Mouse (Mus musculus): ENCODE measurements at regions not wholly inside any gene's neighbourhood (a gene's known extent, or its start where the extent isn't known, plus 50 kb on each side); places are given as distances from the start of the nearest gene placed in this dataset.

DNA sequence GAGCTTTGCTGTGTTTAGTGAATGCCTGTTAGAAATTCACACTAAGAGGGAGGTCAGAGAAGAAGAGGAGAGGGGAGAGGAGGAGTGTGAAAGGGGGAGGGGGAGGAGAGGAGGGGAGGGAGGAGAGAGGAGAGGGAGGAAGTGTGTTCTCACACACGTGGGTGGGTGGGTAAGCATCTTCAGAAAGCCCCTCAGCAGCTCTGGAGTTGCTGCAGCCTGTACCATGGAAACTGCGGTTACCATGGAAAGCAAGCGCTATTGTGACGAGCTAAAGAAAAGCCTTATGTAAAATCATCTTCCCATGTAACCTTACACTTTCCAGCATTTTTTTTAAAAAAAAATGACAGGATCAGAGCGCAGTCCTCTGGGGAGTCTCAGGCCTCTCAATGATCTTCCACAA lies 441.8 kb downstream of the Rwdd3 start:
- no peak for TF ChIP-seq FLI1 (IDR thresholded peaks at IDR 0.05; ENCODE audit: low read length)
- no peak for TF ChIP-seq GATA1 (IDR thresholded peaks at IDR 0.05; ENCODE audit: borderline replicate concordance, low read length)
- no peaks in the 10 kb centered on the region for H3K27me3 ChIP-seq (replicated peaks)
- H3K36me3 ChIP-seq (replicated peaks; ENCODE audit: low read length) = no peaks in the 10 kb centered on the region
- H3K4me1 ChIP-seq = no peaks in the 10 kb centered on the region
- H3K9me3 ChIP-seq = peaks cover 27% of the 10 kb centered on the region
- no peak overlapping the region for H3K4me3 ChIP-seq (replicated peaks)

DNA sequence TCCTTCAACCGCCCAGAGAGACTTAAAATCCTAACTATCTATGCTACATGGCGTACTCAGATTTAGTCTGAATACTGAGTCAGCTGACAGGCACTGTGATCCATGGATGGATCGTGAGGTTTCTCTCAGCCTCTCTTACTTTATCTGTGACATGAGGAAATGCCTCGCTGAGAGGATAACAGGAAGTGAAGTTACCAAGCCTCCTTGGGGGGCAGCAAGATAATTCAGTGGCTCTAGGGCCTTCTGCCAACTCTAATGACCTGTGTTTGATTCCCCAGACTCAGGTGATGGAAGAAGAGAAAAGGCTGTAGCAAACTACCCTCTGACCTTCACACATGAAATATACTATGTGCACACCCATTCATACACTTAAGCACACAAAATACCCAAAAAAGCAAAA lies 486.3 kb downstream of the Rwdd3 start:
- Histone ChIP-seq H3K36me3 (replicated peaks; ENCODE audit: low read length) (no peaks in the 10 kb centered on the region), H3K4me1 (no peaks in the 10 kb centered on the region), H3K4me3 (replicated peaks) (no peak overlapping the region), H3K9me3 (peaks cover 12% of the 10 kb centered on the region; the same call in 1 of the 2 replicates), H3K27me3 (replicated peaks) (no peaks in the 10 kb centered on the region)
- TF ChIP-seq GATA1 (IDR thresholded peaks at IDR 0.05; ENCODE audit: borderline replicate concordance, low read length) = no peak
- TF ChIP-seq FLI1 (IDR thresholded peaks at IDR 0.05; ENCODE audit: low read length) = no peak

DNA sequence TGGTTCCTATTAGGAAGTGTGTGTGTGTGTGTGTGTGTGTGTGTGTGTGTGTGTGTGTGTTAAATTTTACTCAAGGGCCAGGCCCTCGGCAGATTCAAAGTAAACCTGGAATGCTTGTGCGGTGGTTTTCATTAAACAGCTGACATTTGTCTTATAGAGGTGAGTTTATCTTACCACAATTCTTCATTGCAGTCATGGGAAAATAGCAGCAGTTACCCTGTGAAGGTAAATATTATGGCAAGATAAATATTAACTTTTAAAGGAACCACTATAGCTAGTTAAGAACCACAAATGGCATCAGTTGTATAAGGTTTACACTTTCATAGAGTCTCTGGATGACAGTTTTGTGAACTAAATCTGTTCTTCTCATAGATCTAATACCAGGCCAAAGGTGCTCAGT lies 495.6 kb downstream of the Rwdd3 start:
- Histone ChIP-seq H3K4me3 (replicated peaks) (no peak overlapping the region), H3K9me3 (peaks cover 5% of the 10 kb centered on the region; the same call in 1 of the 2 replicates), H3K36me3 (replicated peaks; ENCODE audit: low read length) (no peaks in the 10 kb centered on the region), H3K4me1 (no peaks in the 10 kb centered on the region), H3K27me3 (replicated peaks) (no peaks in the 10 kb centered on the region)
- no peak for TF ChIP-seq FLI1 (IDR thresholded peaks at IDR 0.05; ENCODE audit: low read length)
- no peak for TF ChIP-seq GATA1 (IDR thresholded peaks at IDR 0.05; ENCODE audit: borderline replicate concordance, low read length)

DNA sequence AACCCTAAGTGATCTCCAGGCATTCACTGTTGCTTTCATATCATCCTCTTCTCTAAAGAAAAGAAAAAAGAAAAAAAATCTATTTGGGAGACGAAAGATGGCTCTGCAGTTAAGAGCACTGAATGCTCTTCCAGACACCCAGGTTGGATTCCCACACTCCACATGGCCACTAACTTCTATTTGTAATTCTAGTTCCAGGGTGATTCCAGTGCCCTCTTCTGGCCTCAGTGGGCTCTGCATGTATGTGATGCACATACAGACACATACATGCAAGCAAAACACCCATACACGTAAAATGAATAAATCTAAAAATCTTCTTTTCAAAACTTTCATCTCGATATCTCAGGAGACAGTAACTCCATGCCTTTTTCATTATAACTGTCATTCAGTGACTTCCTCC lies 502.8 kb downstream of the Rwdd3 start:
- Histone ChIP-seq H3K36me3 (replicated peaks; ENCODE audit: low read length) (no peaks in the 10 kb centered on the region), H3K27me3 (replicated peaks) (no peaks in the 10 kb centered on the region), H3K4me3 (replicated peaks) (no peak overlapping the region), H3K9me3 (0 out of 2 replicates have a peak, but pooled peaks cover 2% of the 10 kb centered on the region), H3K4me1 (no peaks in the 10 kb centered on the region)
- TF ChIP-seq GATA1 (IDR thresholded peaks at IDR 0.05; ENCODE audit: borderline replicate concordance, low read length) (no peak), FLI1 (IDR thresholded peaks at IDR 0.05; ENCODE audit: low read length) (no peak)

DNA sequence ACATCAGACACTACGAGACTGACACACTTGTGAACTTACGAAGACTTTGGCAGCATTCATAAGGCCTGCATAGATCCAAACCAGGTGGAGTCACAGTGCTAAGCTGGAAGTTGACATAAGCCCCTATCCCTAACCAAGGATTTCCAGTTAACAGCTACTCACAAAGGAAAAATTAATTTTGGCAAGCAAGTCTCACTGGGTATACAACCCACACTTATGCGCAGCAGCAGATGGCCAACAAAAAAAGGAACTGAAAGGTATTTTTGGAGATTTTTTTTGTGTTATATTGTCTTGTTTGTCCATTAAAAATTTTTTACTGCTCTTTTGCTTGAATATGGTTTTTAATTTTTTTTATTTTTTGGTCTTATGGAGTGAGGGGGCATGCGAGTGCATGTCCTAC lies 509.0 kb downstream of the Rwdd3 start:
- Histone ChIP-seq H3K27me3 (replicated peaks) (no peaks in the 10 kb centered on the region), H3K4me1 (no peaks in the 10 kb centered on the region), H3K9me3 (peaks cover 6% of the 10 kb centered on the region), H3K4me3 (replicated peaks) (no peak overlapping the region), H3K36me3 (replicated peaks; ENCODE audit: low read length) (no peaks in the 10 kb centered on the region)
- no peak for TF ChIP-seq GATA1 (IDR thresholded peaks at IDR 0.05; ENCODE audit: borderline replicate concordance, low read length)

DNA sequence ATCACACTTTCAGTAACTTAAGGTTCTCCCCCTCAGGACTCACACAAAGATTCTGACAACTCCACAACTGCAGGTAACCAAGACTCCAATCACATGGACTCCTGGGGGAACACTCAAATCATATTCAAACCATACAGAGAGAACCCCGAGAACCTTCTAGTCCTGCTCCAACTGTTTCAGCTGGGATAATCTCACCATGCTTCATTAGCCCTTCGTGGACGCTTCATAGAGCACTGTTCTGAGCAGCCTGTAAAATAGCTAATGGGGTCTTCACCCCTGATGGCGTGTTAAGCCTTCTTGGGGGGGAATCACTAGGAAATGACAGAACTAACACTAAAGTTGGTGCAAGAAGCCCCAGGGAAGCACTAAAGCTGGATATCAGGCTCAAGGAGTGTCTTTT lies 510.7 kb downstream of the Rwdd3 start:
- H3K36me3 ChIP-seq (replicated peaks; ENCODE audit: low read length) = no peaks in the 10 kb centered on the region
- TF ChIP-seq GATA1 (IDR thresholded peaks at IDR 0.05; ENCODE audit: borderline replicate concordance, low read length) (no peak), FLI1 (IDR thresholded peaks at IDR 0.05; ENCODE audit: low read length) (no peak)
- H3K27me3 ChIP-seq (replicated peaks) = no peaks in the 10 kb centered on the region
- H3K4me3 ChIP-seq (replicated peaks) = no peak overlapping the region
- H3K4me1 ChIP-seq = no peaks in the 10 kb centered on the region
- H3K9me3 ChIP-seq = peaks cover 6% of the 10 kb centered on the region

DNA sequence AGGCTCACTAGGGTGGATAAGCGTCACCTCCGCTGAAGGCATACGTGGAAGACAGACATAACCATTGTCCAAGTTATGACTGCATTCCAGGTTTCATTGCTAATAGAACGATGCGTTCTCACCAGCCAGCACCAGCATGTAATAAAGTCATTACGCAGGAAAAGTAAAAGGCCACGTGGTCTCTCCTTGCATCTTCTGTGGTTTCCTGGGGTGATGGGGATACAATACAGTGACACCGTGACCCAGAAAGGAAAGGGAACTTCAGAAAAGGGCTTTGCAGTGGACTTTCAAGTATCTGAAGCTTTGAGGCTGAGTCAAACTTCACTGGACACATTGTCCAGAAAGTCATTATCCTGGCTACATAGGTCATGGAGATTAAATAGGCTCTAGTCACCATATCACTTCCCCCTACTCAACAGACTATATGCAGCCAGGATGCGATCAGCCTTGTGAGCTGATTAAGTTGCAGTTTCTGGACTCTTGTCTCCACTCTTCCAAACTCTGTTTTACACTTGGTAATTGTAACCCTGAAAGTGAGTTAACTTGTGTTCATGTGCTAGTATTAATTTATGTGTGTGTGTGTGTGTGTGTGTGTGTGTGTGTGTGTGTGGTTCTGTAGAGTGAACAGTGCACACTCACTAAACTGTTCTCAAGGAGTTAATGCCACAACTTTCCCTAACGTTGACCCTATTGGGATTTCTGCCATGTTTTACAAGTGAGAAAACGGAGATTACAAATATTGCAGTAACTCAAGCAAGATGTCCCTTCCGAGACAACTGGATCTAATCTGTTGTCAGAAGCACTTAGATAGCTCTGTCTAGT lies 522.2 kb downstream of the Rwdd3 start:
- no peak for TF ChIP-seq FLI1 (IDR thresholded peaks at IDR 0.05; ENCODE audit: low read length)
- no peak for TF ChIP-seq GATA1 (IDR thresholded peaks at IDR 0.05; ENCODE audit: borderline replicate concordance, low read length)
- H3K9me3 ChIP-seq = peaks cover 4% of the 10 kb centered on the region; the same call in 1 of the 2 replicates
- H3K36me3 ChIP-seq (replicated peaks; ENCODE audit: low read length) = no peaks in the 10 kb centered on the region

DNA sequence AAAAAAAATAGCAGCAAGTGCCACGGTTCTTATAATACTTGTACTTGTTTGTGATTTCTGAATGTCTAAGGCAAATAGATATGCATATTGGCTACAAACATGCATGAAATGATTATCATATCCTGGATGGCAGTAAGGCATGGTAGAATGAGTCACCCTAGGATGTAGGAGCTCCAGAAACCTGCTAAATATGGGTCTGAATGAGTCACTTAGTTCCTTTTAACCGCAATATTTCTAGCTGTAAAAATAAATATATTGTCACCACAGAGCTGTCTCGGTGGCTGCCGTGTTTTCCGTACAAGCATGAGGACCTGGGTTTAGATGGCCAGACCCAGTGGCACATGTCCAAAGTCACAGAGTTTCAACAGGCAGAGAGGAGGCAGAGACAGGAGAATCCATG lies 523.1 kb downstream of the Rwdd3 start:
- TF ChIP-seq GATA1 (IDR thresholded peaks at IDR 0.05; ENCODE audit: borderline replicate concordance, low read length) (no peak), FLI1 (IDR thresholded peaks at IDR 0.05; ENCODE audit: low read length) (no peak)
- Histone ChIP-seq H3K36me3 (replicated peaks; ENCODE audit: low read length) (no peaks in the 10 kb centered on the region), H3K27me3 (replicated peaks) (no peaks in the 10 kb centered on the region), H3K4me3 (replicated peaks) (no peak overlapping the region), H3K4me1 (peaks cover 9% of the 10 kb centered on the region; the same call in 1 of the 2 replicates), H3K9me3 (peaks cover 5% of the 10 kb centered on the region; the same call in 1 of the 2 replicates)

More for the DNA sequence above, 522.2 kb downstream of the Rwdd3 start:
- H3K4me3 ChIP-seq (replicated peaks) = peak overlapping the region; percentile 64
- H3K4me1 ChIP-seq = peaks cover 9% of the 10 kb centered on the region; the same call in 1 of the 2 replicates
- H3K27me3 ChIP-seq (replicated peaks) = no peaks in the 10 kb centered on the region

DNA sequence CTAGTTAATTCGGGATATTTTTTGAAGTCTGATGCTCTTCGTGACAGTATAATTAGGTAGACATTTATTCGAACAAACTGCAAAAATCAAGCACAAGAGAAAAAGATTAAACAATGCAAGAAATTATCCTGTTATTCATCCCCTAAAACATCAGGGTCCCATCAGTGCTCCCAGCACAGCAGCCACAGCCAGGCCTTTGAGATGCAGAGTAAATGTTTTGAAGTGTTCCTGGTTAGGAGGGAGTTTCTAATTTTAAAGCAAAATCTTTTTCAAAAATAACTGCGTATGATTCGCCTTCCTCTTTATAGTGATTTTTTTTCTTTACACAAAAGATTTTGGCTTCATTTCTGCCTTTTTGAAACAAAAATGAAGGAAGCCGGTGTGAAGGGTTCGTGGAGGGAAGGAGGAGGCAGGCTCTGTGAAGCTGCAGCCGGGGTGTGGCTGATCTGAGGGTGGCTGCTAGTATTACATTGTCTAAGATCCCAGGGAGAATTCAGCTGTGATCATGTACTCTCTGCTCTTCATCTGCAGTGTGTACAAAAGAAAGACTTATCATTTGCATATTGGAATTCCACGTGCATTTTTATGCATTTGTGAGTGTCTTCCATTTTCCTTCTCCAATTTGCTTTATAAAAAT lies 534.7 kb downstream of the Rwdd3 start:
- TF ChIP-seq GATA1 (IDR thresholded peaks at IDR 0.05; ENCODE audit: borderline replicate concordance, low read length) (no peak), FLI1 (IDR thresholded peaks at IDR 0.05; ENCODE audit: low read length) (no peak)
- Histone ChIP-seq H3K4me3 (replicated peaks) (no peak overlapping the region), H3K27me3 (replicated peaks) (no peaks in the 10 kb centered on the region), H3K36me3 (replicated peaks; ENCODE audit: low read length) (no peaks in the 10 kb centered on the region), H3K9me3 (no peaks in the 10 kb centered on the region), H3K4me1 (no peaks in the 10 kb centered on the region)

DNA sequence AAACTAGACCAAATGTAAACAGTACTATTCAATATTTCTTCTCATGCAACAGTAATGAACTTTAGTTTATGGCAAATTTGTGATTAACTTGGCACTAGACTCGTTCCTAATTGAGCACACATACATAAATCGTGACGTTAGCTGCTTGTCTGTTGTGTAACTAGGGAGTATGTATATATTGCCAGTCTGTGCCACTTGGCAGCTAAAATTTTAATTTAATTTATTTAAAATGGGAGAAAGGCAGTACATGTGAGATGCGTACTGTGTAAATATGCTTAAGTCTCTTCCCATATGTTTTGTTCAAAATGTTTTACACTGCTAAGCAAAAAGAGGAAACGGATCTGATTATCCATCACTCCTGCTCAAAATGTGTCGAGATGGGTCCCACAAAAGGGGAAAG lies 553.1 kb downstream of the Rwdd3 start:
- Histone ChIP-seq H3K9me3 (peaks cover 6% of the 10 kb centered on the region; the same call in 1 of the 2 replicates), H3K4me1 (no peaks in the 10 kb centered on the region), H3K4me3 (replicated peaks) (no peak overlapping the region), H3K36me3 (replicated peaks; ENCODE audit: low read length) (no peaks in the 10 kb centered on the region), H3K27me3 (replicated peaks) (no peaks in the 10 kb centered on the region)
- no peak for TF ChIP-seq FLI1 (IDR thresholded peaks at IDR 0.05; ENCODE audit: low read length)

Measured in megakaryocyte, embryonic 14.5 days (primary cell).